Mouse (Mus musculus): ENCODE results near the gene Pla2g10. TPM values are rescaled to one million over a fixed set of nuclear protein-coding genes. Genes with fewer than 3 reads are reported as not detected.

Gene Pla2g10
- not detected in 2 replicates for polyA plus RNA-seq (2012; ENCODE audit: low replicate concordance)

GRCm38 (mm10) chr16:13730285-13731255 lies at the start of gene Pla2g10:
Gene Pla2g10 (minus strand): TSS chr16:13730983.

DNA sequence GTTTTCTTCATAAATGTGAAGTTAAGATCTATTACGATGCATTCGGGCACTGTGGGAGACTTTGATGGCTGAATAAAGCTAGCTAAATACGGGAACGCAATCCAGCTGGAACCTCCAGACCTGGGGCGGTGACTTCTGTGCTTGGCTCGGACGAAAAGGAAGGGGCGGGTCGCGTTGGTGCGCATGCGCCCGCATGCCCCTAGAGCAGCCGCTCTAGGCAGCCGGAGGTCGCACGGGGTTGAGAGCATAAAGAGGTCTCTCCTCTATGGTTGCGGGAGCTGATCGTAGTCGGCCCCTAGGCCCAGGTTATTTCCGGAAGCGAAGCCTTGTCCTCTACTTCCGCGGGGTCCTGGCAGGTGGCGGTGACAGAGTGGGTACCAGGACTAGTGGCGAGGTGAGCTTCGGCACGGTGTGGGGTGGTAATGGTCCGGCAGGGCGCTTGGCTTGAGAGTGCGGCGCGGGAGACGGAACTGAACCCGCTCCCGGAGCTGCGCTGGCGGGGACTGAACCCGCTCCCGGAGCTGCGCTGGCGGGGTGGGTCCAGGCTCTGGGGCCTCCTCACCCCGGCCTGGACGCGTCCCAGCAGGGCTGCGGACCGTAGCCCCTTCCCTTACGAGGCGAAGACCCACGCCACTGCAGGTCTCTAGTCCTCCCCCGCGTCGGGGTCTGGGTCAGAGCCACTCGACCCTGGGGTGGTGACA lies 58.9 kb downstream of the Pla2g10 start, which contains the start of the genes Bfar and 3110001I22Rik:
Gene Bfar (plus strand): TSS at position 174 of the 701 bp plus-strand sequence.
Gene 3110001I22Rik (plus strand): TSS at position 245 of the 701 bp plus-strand sequence.

DNA sequence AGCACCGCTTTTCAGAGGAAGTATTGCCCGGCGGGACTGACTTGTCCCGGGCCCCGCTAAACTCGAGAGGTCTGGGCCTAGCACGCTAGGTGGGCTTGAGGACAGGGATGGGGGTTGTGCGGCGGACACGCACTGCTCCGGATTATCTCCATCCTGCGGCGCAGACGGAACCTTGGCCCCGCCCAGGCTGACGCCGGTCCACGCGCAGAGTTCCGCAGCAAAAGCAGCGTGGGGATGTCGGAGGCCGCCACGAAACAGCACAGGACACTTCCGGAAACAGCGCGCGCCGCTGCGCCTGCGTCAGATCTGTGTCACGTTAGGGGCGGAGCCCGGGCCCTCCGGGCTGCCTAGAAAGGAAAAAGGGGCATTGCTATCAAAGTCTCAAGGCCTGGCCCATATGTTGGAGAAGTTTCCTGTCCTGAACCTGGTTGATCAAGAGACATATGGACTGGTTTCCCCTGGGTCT lies 62.9 kb downstream of the Pla2g10 start, which contains the start of gene Parn:
Gene Parn (minus strand): TSS at position 293 of the 466 bp plus-strand sequence.

Other genes with a start within 250 kb of the Pla2g10 start
- gene Parn, start 62.8 kb downstream of the Pla2g10 start, polyA plus RNA-seq (2012; ENCODE audit: low replicate concordance) = 18.0 and 39.6 TPM in 2 replicates
- 2.1 and 5.6 TPM in 2 replicates for gene Bfar, start 59.1 kb downstream of the Pla2g10 start, polyA plus RNA-seq (2012; ENCODE audit: low replicate concordance)
- 0.38 TPM in 1 of 2 replicates, not detected in the other for gene 3110001I22Rik, start 59.1 kb downstream of the Pla2g10 start, polyA plus RNA-seq (2012; ENCODE audit: low replicate concordance)
- 6.6 and 39.2 TPM in 2 replicates for gene Rrn3, start 49.7 kb upstream of the Pla2g10 start, polyA plus RNA-seq (2012; ENCODE audit: low replicate concordance)
- gene Ntan1, start 87.9 kb upstream of the Pla2g10 start, polyA plus RNA-seq (2012; ENCODE audit: low replicate concordance) = 7.9 and 12.3 TPM in 2 replicates
- gene Pdxdc1, start 172.1 kb upstream of the Pla2g10 start, polyA plus RNA-seq (2012; ENCODE audit: low replicate concordance) = 9.2 and 16.2 TPM in 2 replicates
- gene Mpv17l, start 172.2 kb upstream of the Pla2g10 start, polyA plus RNA-seq (2012; ENCODE audit: low replicate concordance) = not detected in 2 replicates

Data from leukemia stem cell, adult 10-12 weeks (primary cell).